Comparison of ENCODE assay signal across 23 mouse cellular contexts in genomic region chr7:126817595-126817994, GRCm38 (mm10). TPM values are rescaled to one million over a fixed set of nuclear protein-coding genes. Genes with fewer than 3 reads are reported as not detected.
DNase-seq lines count a peak whose midpoint lies in the region; ATAC-seq and TF ChIP-seq lines count a peak whose summit lies in the region.
"Had no signal": no experiment of that assay in that cellular context is flagged by ENCODE, and none has a peak within 500 bp of the region (broad histone marks: within the 10 kb centered on the region; RNA-seq: fewer than 3 reads in every experiment).

No protein-coding gene starts in this region.

- H3K27ac ChIP-seq in cerebellum, adult 2 months (ENCODE audit: insufficient read depth, low read length): no peak overlapping the region
- H3K27ac ChIP-seq in kidney, embryonic 16.5 days (ENCODE audit: low read length): no peak overlapping the region
- H3K27ac ChIP-seq in thymus, adult 2 months (ENCODE audit: control insufficient read depth, insufficient read depth, low read length): no peak overlapping the region
- H3K27ac ChIP-seq: embryonic facial prominence, embryonic 10.5 days; embryonic facial prominence, embryonic 12.5 days; forebrain, embryonic 13.5 days; forebrain, embryonic 15.5 days had no signal

- no peak for TF ChIP-seq CTCF in cerebellum, adult 2 months (IDR thresholded peaks at IDR 0.05; ENCODE audit: borderline replicate concordance, insufficient read depth, low read depth, low read length)
- no peak for TF ChIP-seq CTCF in thymus, adult 2 months (IDR thresholded peaks at IDR 0.05; ENCODE audit: borderline replicate concordance, control insufficient read depth, extremely low read depth, insufficient read depth, low read length, poor library complexity)

- H3K4me3 ChIP-seq in cerebellum, adult 2 months (replicated peaks; ENCODE audit: insufficient read depth, low read depth, low read length): no peak overlapping the region
- H3K4me3 ChIP-seq in kidney, embryonic 16.5 days (ENCODE audit: low read length): no peak overlapping the region
- no peak overlapping the region for H3K4me3 ChIP-seq in thymus, adult 2 months (ENCODE audit: control insufficient read depth, insufficient read depth, low read length)
- H3K4me3 ChIP-seq: embryonic facial prominence, embryonic 10.5 days; embryonic facial prominence, embryonic 12.5 days; forebrain, embryonic 13.5 days; forebrain, embryonic 15.5 days had no signal

- DNase-seq in cerebellum, adult 11-12 months: peak; percentile 4
- DNase-seq in cerebellum, adult 2 months: no peak
- DNase-seq in ZHBTc4 (ENCODE audit: low read depth, low spot score): peak; percentile 59
- DNase-seq in thymus, adult 2 months: no peak
- DNase-seq: adrenal gland, adult 2 months; adrenal gland, postnatal 10 days; adrenal gland, postnatal 25 days; B cell, adult 2 months; cerebellum, adult 18-20 months; cerebellum, adult 9-10 months; cerebellum, postnatal 10 days; cerebellum, postnatal 25 days; forebrain, postnatal 0 days had no signal

- peaks cover 5% of the 10 kb centered on the region; the same call in 1 of the 2 replicates for H3K9me3 ChIP-seq in kidney, embryonic 16.5 days (ENCODE audit: low read length)
- H3K9me3 ChIP-seq: embryonic facial prominence, embryonic 10.5 days; embryonic facial prominence, embryonic 12.5 days; forebrain, embryonic 13.5 days; forebrain, embryonic 15.5 days had no signal

- H3K4me2 ChIP-seq in kidney, embryonic 16.5 days (replicated peaks; ENCODE audit: low read depth, low read length): no peak overlapping the region
- H3K4me2 ChIP-seq: embryonic facial prominence, embryonic 12.5 days; forebrain, embryonic 13.5 days; forebrain, embryonic 15.5 days had no signal

- H3K27me3 ChIP-seq in cerebellum, adult 2 months (ENCODE audit: control insufficient read depth, insufficient read depth, low read length): no peaks in the 10 kb centered on the region
- H3K27me3 ChIP-seq in kidney, embryonic 16.5 days (ENCODE audit: insufficient read depth, low read length): no peaks in the 10 kb centered on the region
- H3K27me3 ChIP-seq in thymus, adult 2 months (ENCODE audit: control insufficient read depth, insufficient read depth, low read length): no peaks in the 10 kb centered on the region
- H3K27me3 ChIP-seq: CH12.LX; forebrain, embryonic 13.5 days; forebrain, embryonic 15.5 days had no signal

- no peak overlapping the region for H3K9ac ChIP-seq in kidney, embryonic 16.5 days (replicated peaks; ENCODE audit: low read length)
- H3K9ac ChIP-seq: embryonic facial prominence, embryonic 12.5 days; forebrain, embryonic 13.5 days; forebrain, embryonic 15.5 days; forebrain, postnatal 0 days had no signal

- no peaks in the 10 kb centered on the region for H3K36me3 ChIP-seq in kidney, embryonic 16.5 days (ENCODE audit: insufficient read depth, low read length)
- no peaks in the 10 kb centered on the region for H3K36me3 ChIP-seq in thymus, adult 2 months (ENCODE audit: control insufficient read depth, insufficient read depth, low read length)
- H3K36me3 ChIP-seq: embryonic facial prominence, embryonic 10.5 days; embryonic facial prominence, embryonic 12.5 days; forebrain, embryonic 15.5 days had no signal

- WGBS in cerebellum, adult 2 months: 87% methylated on average over 7 of the region's 7 CpGs
- 82% methylated on average over 7 of the region's 7 CpGs for WGBS in kidney, embryonic 16.5 days
- 92% methylated on average over 7 of the region's 7 CpGs for WGBS in thymus, adult 2 months

- H3K4me1 ChIP-seq in cerebellum, adult 2 months (ENCODE audit: control insufficient read depth, insufficient read depth, low read length): peaks cover 7% of the 10 kb centered on the region; the same call in 1 of the 2 replicates
- H3K4me1 ChIP-seq in kidney, embryonic 16.5 days (ENCODE audit: insufficient read depth, low read length): no peaks in the 10 kb centered on the region
- peaks cover 5% of the 10 kb centered on the region for H3K4me1 ChIP-seq in thymus, adult 2 months (replicated peaks; ENCODE audit: control insufficient read depth, insufficient read depth, low read length)
- H3K4me1 ChIP-seq: embryonic facial prominence, embryonic 12.5 days had no signal

- no peak for ATAC-seq in kidney, embryonic 16.5 days (ENCODE audit: low FRiP score, low TSS enrichment)
- ATAC-seq: CD4-positive, CD25-positive, alpha-beta regulatory T cell, adult 4 months; forebrain, embryonic 13.5 days; forebrain, embryonic 15.5 days; forebrain, postnatal 0 days had no signal

- TF ChIP-seq POLR2A in cerebellum, adult 2 months (IDR thresholded peaks at IDR 0.05; ENCODE audit: borderline replicate concordance, insufficient read depth, low read length): no peak
- no peak for TF ChIP-seq POLR2A in thymus, adult 2 months (IDR thresholded peaks at IDR 0.05; ENCODE audit: control insufficient read depth, extremely low read depth, insufficient read depth, low read length, poor library complexity)

RNA-seq across cellular contexts. Expression of gene 4930451I11Rik, which starts 13.8 kb away (rescaled TPM):
- polyA plus RNA-seq in cerebellum, adult 2 months (2012; rRNA removed): not detected in 2 replicates
- not detected in 2 replicates for polyA plus RNA-seq in kidney, embryonic 16.5 days (2015; fragmentation: Nextera tagmentation; extraction: Ambion mirVana)
- not detected in 2 replicates for polyA plus RNA-seq in thymus, adult 2 months (2012; rRNA removed)
- polyA plus RNA-seq: adrenal gland, adult 2 months; brain, embryonic 14.5 days; CD4-positive, CD25-positive, alpha-beta regulatory T cell, adult 4 months; embryonic facial prominence, embryonic 10.5 days; embryonic facial prominence, embryonic 12.5 days; embryonic facial prominence, embryonic 14.5 days; forebrain, embryonic 11.5 days; forebrain, embryonic 13.5 days; forebrain, embryonic 15.5 days; forebrain, postnatal 0 days had no signal

RNA-seq across cellular contexts. Expression of gene Fam57b, which starts 20.1 kb away (rescaled TPM):
- polyA plus RNA-seq in cerebellum, adult 2 months (2012; rRNA removed): 193 and 196 TPM in 2 replicates
- 0.19 and 0.52 TPM in 2 replicates for polyA plus RNA-seq in kidney, embryonic 16.5 days (2015; fragmentation: Nextera tagmentation; extraction: Ambion mirVana)
- polyA plus RNA-seq in thymus, adult 2 months (2012; rRNA removed): 2.9 and 3.3 TPM in 2 replicates
- polyA plus RNA-seq: CD4-positive, CD25-positive, alpha-beta regulatory T cell, adult 4 months had no signal

RNA-seq across cellular contexts. Expression of gene Ppp4c, which starts 25.3 kb away (rescaled TPM):
- polyA plus RNA-seq in cerebellum, adult 2 months (2012; rRNA removed): 110 and 119 TPM in 2 replicates
- 267 and 271 TPM in 2 replicates for polyA plus RNA-seq in kidney, embryonic 16.5 days (2015; fragmentation: Nextera tagmentation; extraction: Ambion mirVana)
- 460 and 482 TPM in 2 replicates for polyA plus RNA-seq in thymus, adult 2 months (2012; rRNA removed)

RNA-seq across cellular contexts. Expression of gene Doc2a, which starts 29.6 kb away (rescaled TPM):
- polyA plus RNA-seq in cerebellum, adult 2 months (2012; rRNA removed): 9.7 and 12.1 TPM in 2 replicates
- polyA plus RNA-seq in kidney, embryonic 16.5 days (2015; fragmentation: Nextera tagmentation; extraction: Ambion mirVana): 7.8 and 8.7 TPM in 2 replicates
- polyA plus RNA-seq in thymus, adult 2 months (2012; rRNA removed): 0.12 and 0.13 TPM in 2 replicates
- polyA plus RNA-seq: CD4-positive, CD25-positive, alpha-beta regulatory T cell, adult 4 months had no signal

RNA-seq across cellular contexts. Expression of gene Tbx6, which starts 36.3 kb away (rescaled TPM):
- polyA plus RNA-seq in cerebellum, adult 2 months (2012; rRNA removed): 2.2 TPM in 2 replicates
- polyA plus RNA-seq in kidney, embryonic 16.5 days (2015; fragmentation: Nextera tagmentation; extraction: Ambion mirVana): 0.29 and 0.78 TPM in 2 replicates
- 25.0 and 37.9 TPM in 2 replicates for polyA plus RNA-seq in thymus, adult 2 months (2012; rRNA removed)

Comparison
In these comparisons a context has a peak if more than half of its experiments do, and no peak if none do; other contexts are left out.
1. DNase-seq: peak in cerebellum, adult 11-12 months (single experiment) and ZHBTc4 (single experiment); none in cerebellum, adult 2 months (0 of 2) and thymus, adult 2 months (single experiment).
2. RNA of gene Fam57b, which starts 20.1 kb away (polyA plus RNA-seq): 193 to 196 TPM in cerebellum, adult 2 months; 2.9 to 3.3 TPM in thymus, adult 2 months and 0.19 to 0.52 TPM in kidney, embryonic 16.5 days; every median in the first group is over 10 times any median in the second.